Mouse (Mus musculus): Measurements from ENCODE around the gene Olfr493.

DNA sequence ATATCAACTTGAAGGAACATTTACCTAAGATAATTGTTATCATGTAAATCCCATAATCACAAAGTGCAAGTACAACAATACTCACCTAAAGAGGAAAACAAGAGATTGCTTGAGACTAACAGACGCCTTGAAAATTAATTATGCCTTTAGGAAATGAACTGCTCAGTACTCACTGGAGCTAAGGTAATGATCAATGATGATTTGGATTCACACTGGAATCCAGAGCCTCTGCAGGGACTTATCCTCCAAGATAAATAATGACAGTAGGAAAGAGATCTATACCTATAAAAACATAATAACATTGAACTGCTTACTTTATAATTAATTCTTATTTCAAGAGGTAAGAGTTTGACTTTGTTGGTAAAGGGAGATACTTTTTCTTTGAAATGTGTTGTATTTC is 46.1 kb upstream of the Olfr493 start, which contains the start of gene Olfr495:
- TF ChIP-seq CTCF (IDR thresholded peaks at IDR 0.05; ENCODE audit: low read depth, low read length) (no peak), TAL1 (conservative IDR thresholded peaks at IDR 0.05; ENCODE audit: low read depth, low read length) (no peak), GATA1 (IDR thresholded peaks at IDR 0.05; ENCODE audit: borderline replicate concordance, low read length) (no peak)
